In the genomic region with DNA sequence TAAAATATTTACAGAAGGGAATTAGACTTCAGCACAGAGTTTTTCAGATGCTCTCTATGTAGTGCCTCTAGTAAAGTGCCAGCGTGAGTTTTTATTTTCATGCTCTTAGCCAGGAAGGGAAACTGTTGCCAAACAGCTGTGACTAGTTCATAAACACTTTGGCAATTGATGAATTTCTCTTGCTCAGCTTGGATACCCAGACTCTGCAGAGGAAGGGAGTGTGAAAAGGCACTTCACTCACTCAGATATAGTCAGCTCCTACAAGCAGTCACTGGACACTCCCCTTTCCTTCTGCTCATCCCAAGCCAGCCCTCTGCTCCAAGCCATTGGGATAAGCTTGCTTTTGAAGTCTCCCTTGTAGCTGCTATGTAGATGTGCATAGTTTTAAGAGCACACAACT, we compare ENCODE assay signal across 19 mouse cellular contexts. TPM values are rescaled to one million over a fixed set of nuclear protein-coding genes. Genes with fewer than 3 reads are reported as not detected.
DNase-seq lines count a peak whose midpoint lies in the region; ATAC-seq and TF ChIP-seq lines count a peak whose summit lies in the region.
"Had no signal": no experiment of that assay in that cellular context is flagged by ENCODE, and none has a peak within 500 bp of the region (broad histone marks: within the 10 kb centered on the region; RNA-seq: fewer than 3 reads in every experiment).

No protein-coding gene starts in this region.

- DNase-seq in embryonic facial prominence, embryonic 14.5 days (ENCODE audit: low spot score), result peak; percentile 16
- no peak for DNase-seq in embryonic facial prominence, embryonic 10.5 days (ENCODE audit: low spot score)
- DNase-seq in lung, embryonic 14.5 days, result peak; percentile 85
- DNase-seq in lung, adult 2 months, result no peak
- DNase-seq in NIH3T3 (ENCODE audit: low read depth), result peak; percentile 1
- peak; percentile 6 for DNase-seq in telencephalon, adult 2 months (ENCODE audit: low read depth, low spot score)
- DNase-seq in spleen, adult 12 weeks (ENCODE audit: low spot score), result no peak
- DNase-seq: adrenal gland, postnatal 10 days; B cell, adult 2 months; cerebellum, adult 18-20 months; cerebellum, postnatal 10 days; gastrocnemius, postnatal 36 days; heart, adult 18-20 months had no signal

- TF ChIP-seq POLR2A in lung, adult 2 months (IDR thresholded peaks at IDR 0.05; ENCODE audit: borderline replicate concordance, extremely low read depth, low read depth, low read length), result no peak

- ATAC-seq in embryonic facial prominence, embryonic 14.5 days (ENCODE audit: low read depth), result no peak
- peak; percentile 87 for ATAC-seq in lung, embryonic 14.5 days (ENCODE audit: insufficient read depth)
- ATAC-seq: CD4-positive, CD25-positive, alpha-beta regulatory T cell, adult 4 months; hindbrain, postnatal 0 days had no signal

- no peak overlapping the region for H3K4me3 ChIP-seq in embryonic facial prominence, embryonic 14.5 days (ENCODE audit: low read depth, low read length)
- H3K4me3 ChIP-seq in embryonic facial prominence, embryonic 10.5 days, result no peak overlapping the region
- no peak overlapping the region for H3K4me3 ChIP-seq in lung, embryonic 14.5 days (ENCODE audit: low read depth, low read length)
- H3K4me3 ChIP-seq in lung, adult 2 months (replicated peaks; ENCODE audit: extremely low read depth, low read depth, low read length), result no peak overlapping the region
- H3K4me3 ChIP-seq: forebrain, embryonic 12.5 days; heart, embryonic 10.5 days; hindbrain, embryonic 13.5 days had no signal

- no peaks in the 10 kb centered on the region for H3K9me3 ChIP-seq in embryonic facial prominence, embryonic 14.5 days (ENCODE audit: control insufficient read depth, low read length)
- H3K9me3 ChIP-seq in embryonic facial prominence, embryonic 10.5 days, result no peaks in the 10 kb centered on the region
- no peaks in the 10 kb centered on the region for H3K9me3 ChIP-seq in lung, embryonic 14.5 days (ENCODE audit: low read depth, low read length)
- H3K9me3 ChIP-seq: forebrain, embryonic 12.5 days; G1E; heart, embryonic 10.5 days; hindbrain, embryonic 13.5 days had no signal

- WGBS in embryonic facial prominence, embryonic 14.5 days, result 62% methylated on average over 1 of the region's 1 CpGs
- WGBS in embryonic facial prominence, embryonic 10.5 days, result 94% methylated on average over 1 of the region's 1 CpGs
- 39% methylated on average over 1 of the region's 1 CpGs for WGBS in lung, embryonic 14.5 days
- WGBS in lung, adult 2 months, result 44% methylated on average over 1 of the region's 1 CpGs

- H3K27me3 ChIP-seq in embryonic facial prominence, embryonic 14.5 days (replicated peaks; ENCODE audit: control insufficient read depth, insufficient read depth, low read length), result no peaks in the 10 kb centered on the region
- H3K27me3 ChIP-seq in embryonic facial prominence, embryonic 10.5 days (replicated peaks; ENCODE audit: low read depth, poor library complexity, severe bottlenecking), result peaks cover 7% of the 10 kb centered on the region; the same call in 1 of the 2 replicates
- H3K27me3 ChIP-seq in lung, embryonic 14.5 days (ENCODE audit: insufficient read depth, low read length), result peaks cover 8% of the 10 kb centered on the region; the same call in 1 of the 2 replicates

- no peaks in the 10 kb centered on the region for H3K4me1 ChIP-seq in embryonic facial prominence, embryonic 14.5 days (ENCODE audit: control insufficient read depth, insufficient read depth, low read length)
- no peaks in the 10 kb centered on the region for H3K4me1 ChIP-seq in embryonic facial prominence, embryonic 10.5 days
- 0 out of 2 replicates have a peak, but pooled peaks cover 8% of the 10 kb centered on the region for H3K4me1 ChIP-seq in lung, embryonic 14.5 days (ENCODE audit: insufficient read depth)
- 0 out of 2 replicates have a peak, but pooled peaks cover 4% of the 10 kb centered on the region for H3K4me1 ChIP-seq in lung, adult 2 months (ENCODE audit: control insufficient read depth, insufficient read depth, low read length)
- H3K4me1 ChIP-seq: forebrain, embryonic 12.5 days; heart, embryonic 10.5 days had no signal

- H3K9ac ChIP-seq in embryonic facial prominence, embryonic 14.5 days (ENCODE audit: low read depth, low read length), result no peak overlapping the region
- H3K9ac ChIP-seq in lung, embryonic 14.5 days, result no peak overlapping the region
- H3K9ac ChIP-seq: forebrain, embryonic 12.5 days; hindbrain, embryonic 13.5 days had no signal

- no peak overlapping the region for H3K27ac ChIP-seq in embryonic facial prominence, embryonic 14.5 days (replicated peaks; ENCODE audit: low read depth, low read length)
- H3K27ac ChIP-seq in embryonic facial prominence, embryonic 10.5 days (replicated peaks), result no peak overlapping the region
- H3K27ac ChIP-seq in lung, embryonic 14.5 days (ENCODE audit: low read depth), result no peak overlapping the region
- H3K27ac ChIP-seq: forebrain, embryonic 12.5 days; heart, embryonic 10.5 days; hindbrain, embryonic 13.5 days; hindbrain, postnatal 0 days had no signal

- H3K36me3 ChIP-seq in embryonic facial prominence, embryonic 14.5 days (ENCODE audit: control insufficient read depth, insufficient read depth, low read length), result no peaks in the 10 kb centered on the region
- no peaks in the 10 kb centered on the region for H3K36me3 ChIP-seq in embryonic facial prominence, embryonic 10.5 days (replicated peaks)
- H3K36me3 ChIP-seq in lung, embryonic 14.5 days (ENCODE audit: insufficient read depth), result no peaks in the 10 kb centered on the region
- H3K36me3 ChIP-seq: forebrain, embryonic 12.5 days; G1E; heart, embryonic 10.5 days; hindbrain, embryonic 13.5 days had no signal

- TF ChIP-seq CTCF in lung, embryonic 14.5 days (IDR thresholded peaks at IDR 0.05; ENCODE audit: low read depth), result no peak
- TF ChIP-seq CTCF in lung, adult 2 months (IDR thresholded peaks at IDR 0.05; ENCODE audit: insufficient read depth, low read length), result no peak

- no peak overlapping the region for H3K4me2 ChIP-seq in embryonic facial prominence, embryonic 14.5 days (ENCODE audit: low read depth, low read length)
- no peak overlapping the region for H3K4me2 ChIP-seq in lung, embryonic 14.5 days
- H3K4me2 ChIP-seq: forebrain, embryonic 12.5 days; hindbrain, embryonic 13.5 days had no signal

RNA-seq across cellular contexts. Expression of gene Aldh1a2, which starts 21.0 kb away (rescaled TPM):
- 41.3 and 50.5 TPM in 2 replicates for polyA plus RNA-seq in embryonic facial prominence, embryonic 14.5 days (2014; fragmentation: Nextera tagmentation; extraction: Ambion mirVana)
- 4.1 and 7.6 TPM in 2 replicates for polyA plus RNA-seq in embryonic facial prominence, embryonic 10.5 days (2016; fragmentation: Nextera tagmentation; extraction: Ambion mirVana)
- polyA plus RNA-seq in lung, embryonic 14.5 days (2014; fragmentation: Nextera tagmentation; extraction: Ambion mirVana), result 41.7 and 47.9 TPM in 2 replicates
- 12.8 and 13.5 TPM in 2 replicates for polyA plus RNA-seq in lung, adult 2 months (2012; rRNA removed)
- polyA plus RNA-seq: CD4-positive, CD25-positive, alpha-beta regulatory T cell, adult 4 months; G1E had no signal

Comparison
In these comparisons a context has a peak if more than half of its experiments do, and no peak if none do; other contexts are left out.
1. DNase-seq: peak in embryonic facial prominence, embryonic 14.5 days (single experiment), lung, embryonic 14.5 days (single experiment), NIH3T3 (single experiment) and telencephalon, adult 2 months (single experiment); none in embryonic facial prominence, embryonic 10.5 days (single experiment), lung, adult 2 months (single experiment) and spleen, adult 12 weeks (single experiment).